ENCODE assay signal across 35 mouse cellular contexts in genomic region chr10:92135521-92135920, GRCm38 (mm10).
"Had no signal": no experiment of that assay in that cellular context is flagged by ENCODE, and none has a peak within 500 bp of the region (broad histone marks: within the 10 kb centered on the region; RNA-seq: fewer than 3 reads in every experiment).

No protein-coding gene starts in this region.

- H3K27ac ChIP-seq: heart, embryonic 10.5 days; heart, embryonic 13.5 days; heart, embryonic 15.5 days; hindbrain, embryonic 10.5 days; hindbrain, embryonic 12.5 days; hindbrain, embryonic 13.5 days; hindbrain, embryonic 14.5 days; hindbrain, embryonic 15.5 days; hindbrain, postnatal 0 days; intestine, embryonic 15.5 days; kidney, embryonic 15.5 days; kidney, postnatal 0 days; layer of hippocampus, adult 2 months had no signal

- H3K4me3 ChIP-seq: heart, embryonic 10.5 days; heart, embryonic 12.5 days; heart, embryonic 13.5 days; heart, embryonic 15.5 days; hindbrain, embryonic 10.5 days; hindbrain, embryonic 12.5 days; hindbrain, embryonic 13.5 days; hindbrain, embryonic 15.5 days; intestine, embryonic 15.5 days; kidney, embryonic 15.5 days; layer of hippocampus, adult 2 months had no signal

- DNase-seq: heart, postnatal 10 days; heart, postnatal 14 days; heart, postnatal 36 days; heart, postnatal 4 days; kidney, adult 11 months; kidney, adult 18-20 months; kidney, adult 2 months; kidney, adult 8-10 months; kidney, adult 9 months; kidney, postnatal 10 days; kidney, postnatal 14 days; kidney, postnatal 25 days; kidney, postnatal 36 days; kidney, postnatal 4 days; layer of hippocampus, adult 9-11 months; layer of hippocampus, postnatal 36 days had no signal

- H3K36me3 ChIP-seq: heart, embryonic 10.5 days; heart, embryonic 12.5 days; heart, embryonic 13.5 days; heart, embryonic 15.5 days; intestine, embryonic 15.5 days; kidney, embryonic 15.5 days had no signal

- H3K27me3 ChIP-seq: heart, embryonic 12.5 days; heart, embryonic 13.5 days; heart, embryonic 15.5 days; hindbrain, embryonic 12.5 days; hindbrain, embryonic 13.5 days; hindbrain, embryonic 15.5 days; intestine, embryonic 15.5 days; kidney, embryonic 15.5 days had no signal

- H3K4me1 ChIP-seq: heart, embryonic 10.5 days; heart, embryonic 12.5 days; heart, embryonic 13.5 days; heart, embryonic 15.5 days; hindbrain, embryonic 10.5 days; hindbrain, embryonic 12.5 days; hindbrain, embryonic 15.5 days; intestine, embryonic 15.5 days had no signal

- H3K9me3 ChIP-seq: heart, embryonic 10.5 days; heart, embryonic 12.5 days; heart, embryonic 13.5 days; heart, embryonic 15.5 days; hindbrain, embryonic 10.5 days; hindbrain, embryonic 12.5 days; hindbrain, embryonic 13.5 days; hindbrain, embryonic 15.5 days; intestine, embryonic 15.5 days; kidney, embryonic 15.5 days had no signal

- H3K4me2 ChIP-seq: heart, embryonic 11.5 days; heart, embryonic 12.5 days; heart, embryonic 13.5 days; heart, embryonic 15.5 days; hindbrain, embryonic 12.5 days; hindbrain, embryonic 13.5 days; hindbrain, embryonic 14.5 days; hindbrain, embryonic 15.5 days; intestine, embryonic 15.5 days; kidney, embryonic 15.5 days had no signal

- H3K9ac ChIP-seq: heart, embryonic 12.5 days; heart, embryonic 13.5 days; heart, embryonic 15.5 days; hindbrain, embryonic 12.5 days; hindbrain, embryonic 13.5 days; hindbrain, embryonic 14.5 days; hindbrain, embryonic 15.5 days; intestine, embryonic 15.5 days; kidney, embryonic 15.5 days had no signal

- ATAC-seq: hindbrain, embryonic 16.5 days; hindbrain, postnatal 0 days; inflammation-experienced regulatory T-cells, adult 6 months; intestine, embryonic 15.5 days; intestine, embryonic 16.5 days; intestine, postnatal 0 days had no signal
